Mouse (Mus musculus) regulatory T cell (primary cell): Measurements from ENCODE around the gene Nsl1.

Source experiments
- in situ Hi-C: fragments of 300-600 bp; cut with MboI, MseI; formaldehyde crosslinking; loops from one replicate; pipeline ENCODE4 v1.15.1; 2025; ENCODE audit warnings: high pct_unique_total_duplicates

Gene Nsl1

GRCm38 (mm10) chr1:191132240-191132639 lies 69.4 kb downstream of the Nsl1 start:
- in situ Hi-C loops, result no loop called here

GRCm38 (mm10) chr1:191132934-191133333 lies 70.1 kb downstream of the Nsl1 start:
- in situ Hi-C loops, result no loop called here

- in situ Hi-C loops, result no loop called here
These were observed 72.6 kb downstream of the Nsl1 start for GRCm38 (mm10) chr1:191135406-191135805.
